Mouse (Mus musculus) embryo, embryonic 11.5 days (tissue): ENCODE measurements around the gene A730049H05Rik.

Experiments
- DNase-seq: peaks from one replicate; pipeline ENCODE4 v3.0.0-alpha.2; 2012; ENCODE audit warnings: low read depth, low spot score

Gene A730049H05Rik

GRCm38 (mm10) chr6:92879700-92880265 is 63.5 kb downstream of the A730049H05Rik start:
- no peak for DNase-seq

- no peak for DNase-seq
Measured at GRCm38 (mm10) chr6:92882446-92882845, 66.2 kb downstream of the A730049H05Rik start.

GRCm38 (mm10) chr6:92883131-92883900 is 67.0 kb downstream of the A730049H05Rik start:
- DNase-seq: no peak

- DNase-seq: no peak
Measured at GRCm38 (mm10) chr6:92891535-92891934, 75.3 kb downstream of the A730049H05Rik start.
